Mouse (Mus musculus) embryonic facial prominence, embryonic 12.5 days (tissue): ENCODE data around the gene Gm10642. TPM values are rescaled to one million over a fixed set of nuclear protein-coding genes. Genes with fewer than 3 reads are reported as not detected.

Experiments
- ATAC-seq: fragments of 200-750 bp; cut with Nextera tagmentation; 2 replicates; pipeline ENCODE4 v1.8.0; 2017; ENCODE audit not compliant: insufficient number of reproducible peaks, insufficient read depth, low FRiP score, low TSS enrichment
- H3K27ac ChIP-seq: fragments of 300-500 bp; sonication (generic); 2 replicates; pipeline ENCODE4 v1.5.1; 2016; ENCODE audit warnings: mild to moderate bottlenecking
- H3K27me3 ChIP-seq: fragments of 300-500 bp; sonication (generic); 2 replicates; pipeline ENCODE4 v1.6.1; 2016; ENCODE audit warnings: mild to moderate bottlenecking, moderate library complexity
- H3K36me3 ChIP-seq: fragments of 300-500 bp; sonication (generic); 2 replicates; pipeline ENCODE4 v1.6.1; 2016; ENCODE audit warnings: mild to moderate bottlenecking
- H3K4me1 ChIP-seq: fragments of 300-500 bp; sonication (generic); 2 replicates; pipeline ENCODE4 v1.6.1; 2016
- H3K4me2 ChIP-seq: fragments of 300-500 bp; sonication (generic); replicated peaks from 2 replicates; pipeline ENCODE4 v1.6.1; 2016; ENCODE audit warnings: mild to moderate bottlenecking, moderate library complexity
- H3K4me3 ChIP-seq: fragments of 300-500 bp; sonication (generic); 2 replicates; pipeline ENCODE4 v1.5.1; 2016; ENCODE audit warnings: mild to moderate bottlenecking
- H3K9ac ChIP-seq: fragments of 300-500 bp; sonication (generic); 2 replicates; pipeline ENCODE4 v1.6.1; 2016; ENCODE audit warnings: mild to moderate bottlenecking, moderate library complexity
- H3K9me3 ChIP-seq: fragments of 300-500 bp; sonication (generic); 2 replicates; pipeline ENCODE4 v1.6.1; 2016; ENCODE audit warnings: mild to moderate bottlenecking, moderate library complexity
- WGBS: fragments of 180-500 bp; shearing (Covaris S2); methylation state at CpG from one replicate; pipeline ENCODE4 v1.1.7; 2016; 5-methylcytosine and 5-hydroxymethylcytosine counted together
- polyA plus RNA-seq: library from polyadenylated mRNA; unstranded; fragments of >200 nt; fragmentation: Nextera tagmentation; extraction: Ambion mirVana; gene quantifications from 2 replicates; pipeline ENCODE4 v1.2.1, GENCODE M21; 2016

Gene Gm10642
- polyA plus RNA-seq, 1 experiment from 2014 or later, result 0.37 TPM

- Histone ChIP-seq H3K4me3 (no peak overlapping the region), H3K27me3 (no peaks in the 10 kb centered on the region), H3K9me3 (no peaks in the 10 kb centered on the region), H3K9ac (no peak overlapping the region), H3K36me3 (0 out of 2 replicates have a peak, but pooled peaks cover 6% of the 10 kb centered on the region), H3K27ac (no peak overlapping the region), H3K4me2 (no peak overlapping the region), H3K4me1 (no peaks in the 10 kb centered on the region)
- 94% methylated on average over 5 of the region's 5 CpGs for WGBS
- no peak for ATAC-seq
Observed at GRCm38 (mm10) chr9:70703597-70704203, 47.6 kb downstream of the Gm10642 start.

DNA sequence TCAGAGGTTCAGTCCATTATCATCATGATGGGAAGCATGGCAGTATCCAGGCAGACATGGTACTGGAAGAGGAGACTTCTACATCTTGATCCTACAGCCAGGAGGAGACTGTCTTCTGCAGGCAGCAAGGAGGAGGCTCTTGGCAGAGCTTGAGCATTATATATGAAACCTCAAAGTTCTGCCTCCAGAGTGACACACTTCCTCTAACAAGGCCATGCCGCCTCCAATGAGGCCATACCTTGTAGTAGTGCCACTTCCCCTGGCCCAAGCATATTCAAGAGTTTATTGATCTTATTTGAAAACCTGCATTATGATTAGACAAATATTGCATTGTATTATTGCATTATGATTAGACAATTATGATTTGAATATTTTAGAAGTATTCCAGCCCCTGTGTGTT is 50.4 kb downstream of the Gm10642 start:
- ATAC-seq, result no peak
- Histone ChIP-seq H3K4me1 (no peaks in the 10 kb centered on the region), H3K4me2 (no peak overlapping the region), H3K27me3 (no peaks in the 10 kb centered on the region), H3K36me3 (0 out of 2 replicates have a peak, but pooled peaks cover 8% of the 10 kb centered on the region), H3K9me3 (no peaks in the 10 kb centered on the region), H3K27ac (no peak overlapping the region), H3K4me3 (no peak overlapping the region), H3K9ac (no peak overlapping the region)
- 94% methylated on average over 1 of the region's 1 CpGs for WGBS

Other genes starting within 250 kb of the Gm10642 start
- gene Ccnb2, start 234.7 kb upstream of the Gm10642 start, polyA plus RNA-seq, result 178 and 180 TPM in 2 replicates
- gene Rnf111, start 152.5 kb upstream of the Gm10642 start, polyA plus RNA-seq, result 33.0 and 34.4 TPM in 2 replicates
- 70.7 and 77.6 TPM in 2 replicates for gene Sltm, start 113.5 kb upstream of the Gm10642 start, polyA plus RNA-seq
- 14.9 and 16.0 TPM in 2 replicates for gene Mindy2, start 923 bp downstream of the Gm10642 start, polyA plus RNA-seq
- 74.7 and 81.4 TPM in 2 replicates for gene Adam10, start 22.7 kb downstream of the Gm10642 start, polyA plus RNA-seq